Mouse (Mus musculus): ENCODE data around the gene Zc2hc1b. TPM values are rescaled to one million over a fixed set of nuclear protein-coding genes. Genes with fewer than 3 reads are reported as not detected.

Zc2hc1b gene
- polyA plus RNA-seq, 1 experiment from 2014 or later: not detected

GRCm38 (mm10) chr10:13155377-13155776, 22.4 kb downstream of the Zc2hc1b start:
- Histone ChIP-seq H3K9me3 (ENCODE audit: control insufficient read depth, low read length) (no peaks in the 10 kb centered on the region), H3K4me1 (replicated peaks; ENCODE audit: control insufficient read depth, insufficient read depth, low read length) (no peaks in the 10 kb centered on the region; the same call in 1 of the 2 replicates), H3K27ac (ENCODE audit: low read length) (no peak overlapping the region), H3K27me3 (replicated peaks; ENCODE audit: control insufficient read depth, insufficient read depth, low read length) (no peaks in the 10 kb centered on the region), H3K4me3 (replicated peaks; ENCODE audit: low read length) (no peak overlapping the region), H3K36me3 (ENCODE audit: control insufficient read depth, insufficient read depth) (no peaks in the 10 kb centered on the region), H3K4me2 (ENCODE audit: low read length) (no peak overlapping the region), H3K9ac (replicated peaks; ENCODE audit: low read depth, low read length) (no peak overlapping the region)
- 26% methylated on average over 5 of the region's 5 CpGs for WGBS
- no peak for ATAC-seq

- no peaks in the 10 kb centered on the region for H3K27me3 ChIP-seq (replicated peaks; ENCODE audit: control insufficient read depth, insufficient read depth, low read length)
- H3K4me1 ChIP-seq (replicated peaks; ENCODE audit: control insufficient read depth, insufficient read depth, low read length): no peaks in the 10 kb centered on the region; the same call in 1 of the 2 replicates
- H3K4me3 ChIP-seq (replicated peaks; ENCODE audit: low read length): no peak overlapping the region
- H3K9me3 ChIP-seq (ENCODE audit: control insufficient read depth, low read length): no peaks in the 10 kb centered on the region
- no peak overlapping the region for H3K4me2 ChIP-seq (ENCODE audit: low read length)
- no peaks in the 10 kb centered on the region for H3K36me3 ChIP-seq (ENCODE audit: control insufficient read depth, insufficient read depth)
- WGBS: 96% methylated on average over 4 of the region's 4 CpGs
- no peak for ATAC-seq
- H3K9ac ChIP-seq (replicated peaks; ENCODE audit: low read depth, low read length): no peak overlapping the region
- no peak overlapping the region for H3K27ac ChIP-seq (ENCODE audit: low read length)
Measured at GRCm38 (mm10) chr10:13152811-13153364, 24.9 kb downstream of the Zc2hc1b start.

DNA sequence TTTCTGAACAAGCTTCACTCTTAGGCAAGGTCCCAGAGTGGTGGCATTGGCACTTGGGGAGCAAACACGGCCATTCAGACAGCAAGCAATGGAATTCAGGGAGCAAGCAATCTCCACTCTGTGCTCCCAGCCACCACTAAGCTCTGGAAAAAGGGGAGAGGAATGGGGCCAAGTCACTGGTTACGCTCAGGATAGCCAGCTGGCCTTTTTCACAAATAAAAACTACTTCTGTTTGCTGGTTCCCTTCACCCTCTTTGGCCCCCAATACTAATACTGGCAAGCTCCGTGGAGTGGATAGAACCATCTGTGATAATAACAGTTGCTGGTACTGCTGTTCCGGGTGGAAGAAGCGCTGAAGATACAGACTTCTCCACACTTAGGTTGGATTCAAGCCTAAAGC, 26.5 kb downstream of the Zc2hc1b start:
- H3K27ac ChIP-seq (ENCODE audit: low read length): no peak overlapping the region
- H3K4me1 ChIP-seq (replicated peaks; ENCODE audit: control insufficient read depth, insufficient read depth, low read length): no peaks in the 10 kb centered on the region; the same call in 1 of the 2 replicates
- H3K9ac ChIP-seq (replicated peaks; ENCODE audit: low read depth, low read length): no peak overlapping the region
- no peaks in the 10 kb centered on the region for H3K9me3 ChIP-seq (ENCODE audit: control insufficient read depth, low read length)
- no peak overlapping the region for H3K4me3 ChIP-seq (replicated peaks; ENCODE audit: low read length)
- no peaks in the 10 kb centered on the region for H3K36me3 ChIP-seq (ENCODE audit: control insufficient read depth, insufficient read depth)
- ATAC-seq: peak; percentile 47
- no peaks in the 10 kb centered on the region for H3K27me3 ChIP-seq (replicated peaks; ENCODE audit: control insufficient read depth, insufficient read depth, low read length)
- 63% methylated on average over 5 of the region's 5 CpGs for WGBS
- no peak overlapping the region for H3K4me2 ChIP-seq (ENCODE audit: low read length)

DNA sequence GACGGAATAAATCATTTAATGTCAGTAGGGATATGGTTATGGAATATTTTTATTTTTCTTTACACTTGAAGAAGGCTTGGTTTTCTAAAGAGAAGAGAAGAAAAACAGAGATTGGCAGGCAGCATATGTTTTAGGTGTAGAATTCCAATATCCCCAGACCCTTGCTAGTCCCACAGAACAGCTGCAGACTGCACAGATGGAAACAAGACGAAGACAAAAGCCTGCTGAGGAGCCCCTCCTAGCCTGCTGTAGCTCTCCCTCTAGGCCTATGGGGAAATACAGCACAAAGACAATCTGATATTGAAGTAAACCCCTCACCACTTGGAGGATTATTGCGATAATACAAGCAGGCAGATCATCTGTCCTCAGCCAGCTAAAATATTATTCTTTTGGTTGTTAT, 27.4 kb downstream of the Zc2hc1b start:
- no peaks in the 10 kb centered on the region; the same call in 1 of the 2 replicates for H3K4me1 ChIP-seq (replicated peaks; ENCODE audit: control insufficient read depth, insufficient read depth, low read length)
- ATAC-seq: no peak
- WGBS: 69% methylated on average over 3 of the region's 3 CpGs

DNA sequence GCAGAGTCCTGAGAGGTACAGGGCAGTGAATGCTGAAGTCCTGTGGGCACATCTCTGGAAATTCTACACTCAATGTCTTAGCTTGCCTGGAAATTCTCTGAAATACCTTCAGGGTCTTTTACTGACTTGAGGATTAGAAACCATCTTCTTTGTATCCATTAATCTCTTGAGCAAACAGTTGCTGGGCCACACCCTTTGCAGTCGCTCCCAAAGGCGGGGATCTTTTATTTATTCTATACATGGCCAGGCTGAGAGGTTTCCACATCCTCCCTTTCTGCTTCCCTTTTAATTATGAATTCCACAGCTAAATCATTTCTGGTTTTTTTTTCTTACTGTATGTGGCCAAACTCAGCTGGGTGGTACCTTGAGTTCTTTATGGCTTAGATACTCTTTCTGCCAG, 37.4 kb downstream of the Zc2hc1b start:
- Histone ChIP-seq H3K27me3 (replicated peaks; ENCODE audit: control insufficient read depth, insufficient read depth, low read length) (no peaks in the 10 kb centered on the region), H3K4me2 (ENCODE audit: low read length) (no peak overlapping the region), H3K4me3 (replicated peaks; ENCODE audit: low read length) (no peak overlapping the region), H3K27ac (ENCODE audit: low read length) (no peak overlapping the region), H3K9me3 (ENCODE audit: control insufficient read depth, low read length) (no peaks in the 10 kb centered on the region), H3K36me3 (ENCODE audit: control insufficient read depth, insufficient read depth) (no peaks in the 10 kb centered on the region), H3K4me1 (replicated peaks; ENCODE audit: control insufficient read depth, insufficient read depth, low read length) (no peaks in the 10 kb centered on the region), H3K9ac (replicated peaks; ENCODE audit: low read depth, low read length) (no peak overlapping the region)
- 75% methylated on average over 2 of the region's 2 CpGs for WGBS
- no peak for ATAC-seq

More for the DNA sequence above, 27.4 kb downstream of the Zc2hc1b start:
- no peaks in the 10 kb centered on the region for H3K27me3 ChIP-seq (replicated peaks; ENCODE audit: control insufficient read depth, insufficient read depth, low read length)
- no peak overlapping the region for H3K27ac ChIP-seq (ENCODE audit: low read length)
- H3K36me3 ChIP-seq (ENCODE audit: control insufficient read depth, insufficient read depth): no peaks in the 10 kb centered on the region
- H3K9me3 ChIP-seq (ENCODE audit: control insufficient read depth, low read length): no peaks in the 10 kb centered on the region
- H3K9ac ChIP-seq (replicated peaks; ENCODE audit: low read depth, low read length): no peak overlapping the region
- no peak overlapping the region for H3K4me3 ChIP-seq (replicated peaks; ENCODE audit: low read length)
- H3K4me2 ChIP-seq (ENCODE audit: low read length): no peak overlapping the region

DNA sequence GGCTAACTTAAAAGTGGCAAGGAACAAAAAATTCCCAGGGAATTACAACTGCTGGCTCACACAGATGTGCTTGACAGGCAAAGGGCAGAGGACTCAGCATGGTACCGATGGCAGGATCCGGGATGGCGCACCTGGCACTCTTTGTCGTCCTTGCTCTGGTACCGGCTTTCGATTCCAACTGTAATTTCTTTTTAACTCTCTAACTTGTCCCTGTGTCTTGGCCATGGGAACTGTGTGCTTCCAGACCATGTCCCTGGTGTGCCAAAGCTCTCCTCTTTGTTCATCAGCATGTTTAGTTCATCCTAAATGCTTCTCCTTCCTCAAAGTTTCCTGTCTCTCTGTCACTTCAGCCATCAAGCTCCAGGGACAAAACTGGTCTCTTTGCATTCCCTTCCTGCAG, 39.9 kb downstream of the Zc2hc1b start:
- WGBS: 86% methylated on average over 6 of the region's 6 CpGs
- Histone ChIP-seq H3K4me1 (replicated peaks; ENCODE audit: control insufficient read depth, insufficient read depth, low read length) (no peaks in the 10 kb centered on the region), H3K27me3 (replicated peaks; ENCODE audit: control insufficient read depth, insufficient read depth, low read length) (no peaks in the 10 kb centered on the region), H3K9me3 (ENCODE audit: control insufficient read depth, low read length) (no peaks in the 10 kb centered on the region), H3K4me3 (replicated peaks; ENCODE audit: low read length) (no peak overlapping the region), H3K27ac (ENCODE audit: low read length) (no peak overlapping the region), H3K9ac (replicated peaks; ENCODE audit: low read depth, low read length) (no peak overlapping the region), H3K4me2 (ENCODE audit: low read length) (no peak overlapping the region), H3K36me3 (ENCODE audit: control insufficient read depth, insufficient read depth) (no peaks in the 10 kb centered on the region)
- no peak for ATAC-seq

DNA sequence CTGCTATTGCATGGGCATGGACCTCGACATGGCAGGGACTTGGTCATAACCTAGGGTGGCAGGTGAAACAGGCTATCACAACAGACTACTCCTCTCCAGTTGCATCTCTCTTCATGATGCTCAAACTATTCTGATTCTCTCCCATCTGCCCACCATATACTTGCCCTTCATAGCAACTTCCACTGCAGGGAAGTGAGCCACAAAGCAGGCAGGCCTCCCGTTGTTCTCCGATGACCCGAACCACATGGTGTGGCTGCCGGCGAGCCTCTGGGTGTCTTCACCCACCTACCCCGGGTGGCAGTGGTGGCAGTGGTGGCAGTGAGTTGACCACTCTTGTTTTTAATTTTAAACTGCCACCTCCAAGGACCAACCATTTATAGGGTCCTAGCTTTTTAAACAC, 42.1 kb downstream of the Zc2hc1b start:
- Histone ChIP-seq H3K9me3 (ENCODE audit: control insufficient read depth, low read length) (no peaks in the 10 kb centered on the region), H3K4me2 (ENCODE audit: low read length) (no peak overlapping the region), H3K27me3 (replicated peaks; ENCODE audit: control insufficient read depth, insufficient read depth, low read length) (no peaks in the 10 kb centered on the region), H3K9ac (replicated peaks; ENCODE audit: low read depth, low read length) (no peak overlapping the region), H3K36me3 (ENCODE audit: control insufficient read depth, insufficient read depth) (no peaks in the 10 kb centered on the region), H3K27ac (ENCODE audit: low read length) (no peak overlapping the region), H3K4me1 (replicated peaks; ENCODE audit: control insufficient read depth, insufficient read depth, low read length) (no peaks in the 10 kb centered on the region), H3K4me3 (replicated peaks; ENCODE audit: low read length) (no peak overlapping the region)
- WGBS: 92% methylated on average over 7 of the region's 7 CpGs
- no peak for ATAC-seq

DNA sequence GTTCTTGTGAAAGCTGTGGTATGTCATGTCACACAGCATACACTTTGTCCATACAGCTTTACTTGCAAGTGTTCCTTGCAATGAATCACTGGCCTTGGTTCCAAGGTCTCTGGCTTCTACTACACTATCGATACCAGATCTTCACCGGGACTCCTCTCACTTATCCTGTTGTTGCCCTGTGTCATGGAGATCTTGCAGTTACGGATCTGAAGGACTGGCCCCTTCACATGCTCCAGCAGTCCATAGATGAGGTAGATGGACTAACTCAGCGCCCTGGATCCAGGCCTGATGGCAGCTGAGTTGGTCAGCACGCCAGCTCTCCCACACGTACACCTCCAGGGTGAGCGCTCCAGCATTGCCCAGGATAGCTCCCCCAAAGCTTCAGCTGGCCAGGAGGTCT, 42.5 kb downstream of the Zc2hc1b start:
- 96% methylated on average over 7 of the region's 7 CpGs for WGBS
- no peak overlapping the region for H3K9ac ChIP-seq (replicated peaks; ENCODE audit: low read depth, low read length)
- no peaks in the 10 kb centered on the region for H3K9me3 ChIP-seq (ENCODE audit: control insufficient read depth, low read length)
- H3K27me3 ChIP-seq (replicated peaks; ENCODE audit: control insufficient read depth, insufficient read depth, low read length): no peaks in the 10 kb centered on the region
- no peak for ATAC-seq
- H3K36me3 ChIP-seq (ENCODE audit: control insufficient read depth, insufficient read depth): no peaks in the 10 kb centered on the region
- no peak overlapping the region for H3K4me3 ChIP-seq (replicated peaks; ENCODE audit: low read length)
- H3K4me2 ChIP-seq (ENCODE audit: low read length): no peak overlapping the region
- no peaks in the 10 kb centered on the region for H3K4me1 ChIP-seq (replicated peaks; ENCODE audit: control insufficient read depth, insufficient read depth, low read length)
- no peak overlapping the region for H3K27ac ChIP-seq (ENCODE audit: low read length)

DNA sequence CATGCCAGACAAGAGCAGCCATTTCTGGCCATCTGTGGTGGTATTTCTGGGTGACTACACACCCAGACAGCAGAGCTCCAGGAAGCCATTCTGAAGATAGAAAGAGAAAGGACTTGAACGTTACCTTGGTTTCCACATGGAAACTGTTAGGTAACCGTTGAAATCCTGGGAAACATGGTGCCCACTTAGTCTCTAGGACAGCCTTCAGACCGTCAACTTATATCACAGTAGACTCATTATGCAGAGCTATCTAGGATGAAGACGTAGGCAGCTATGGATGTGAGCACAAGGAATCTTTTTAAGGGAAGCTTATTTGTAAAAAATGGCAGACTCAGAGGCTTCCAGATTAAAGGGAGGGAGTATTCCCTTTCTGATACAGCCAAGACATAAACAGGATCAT, 44.0 kb downstream of the Zc2hc1b start:
- no peak overlapping the region for H3K4me3 ChIP-seq (replicated peaks; ENCODE audit: low read length)
- H3K9me3 ChIP-seq (ENCODE audit: control insufficient read depth, low read length): no peaks in the 10 kb centered on the region
- 89% methylated on average over 4 of the region's 4 CpGs for WGBS
- no peak for ATAC-seq
- H3K36me3 ChIP-seq (ENCODE audit: control insufficient read depth, insufficient read depth): no peaks in the 10 kb centered on the region
- H3K4me2 ChIP-seq (ENCODE audit: low read length): no peak overlapping the region
- H3K9ac ChIP-seq (replicated peaks; ENCODE audit: low read depth, low read length): no peak overlapping the region
- H3K4me1 ChIP-seq (replicated peaks; ENCODE audit: control insufficient read depth, insufficient read depth, low read length): no peaks in the 10 kb centered on the region
- no peak overlapping the region for H3K27ac ChIP-seq (ENCODE audit: low read length)
- no peaks in the 10 kb centered on the region for H3K27me3 ChIP-seq (replicated peaks; ENCODE audit: control insufficient read depth, insufficient read depth, low read length)

DNA sequence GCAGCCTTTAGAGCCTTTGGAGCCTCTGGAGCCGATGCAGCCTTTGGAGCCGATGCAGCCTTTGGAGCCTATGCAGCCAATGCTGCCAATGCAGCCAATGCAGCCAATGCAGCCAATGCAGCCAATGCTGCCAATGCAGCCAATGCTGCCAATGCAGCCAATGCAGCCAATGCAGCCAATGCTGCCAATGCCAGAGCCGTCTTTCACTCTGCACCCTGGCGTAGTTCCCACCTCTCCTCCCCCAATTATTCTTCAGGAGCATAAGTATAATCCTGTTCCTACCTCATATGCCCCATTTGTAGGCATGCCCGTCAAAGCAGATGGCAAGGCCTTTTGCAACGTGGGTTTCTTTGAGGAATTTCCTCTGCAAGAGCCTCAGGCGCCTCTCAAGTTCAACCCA, 49.9 kb downstream of the Zc2hc1b start:
- no peaks in the 10 kb centered on the region for H3K9me3 ChIP-seq (ENCODE audit: control insufficient read depth, low read length)
- peaks cover 2% of the 10 kb centered on the region; the same call in 1 of the 2 replicates for H3K4me1 ChIP-seq (replicated peaks; ENCODE audit: control insufficient read depth, insufficient read depth, low read length)
- 68% methylated on average over 7 of the region's 7 CpGs for WGBS
- H3K4me2 ChIP-seq (ENCODE audit: low read length): no peak overlapping the region
- no peaks in the 10 kb centered on the region for H3K27me3 ChIP-seq (replicated peaks; ENCODE audit: control insufficient read depth, insufficient read depth, low read length)
- ATAC-seq: no peak
- no peak overlapping the region for H3K4me3 ChIP-seq (replicated peaks; ENCODE audit: low read length)
- H3K36me3 ChIP-seq (ENCODE audit: control insufficient read depth, insufficient read depth): peaks cover 4% of the 10 kb centered on the region; the same call in 1 of the 2 replicates
- no peak overlapping the region for H3K9ac ChIP-seq (replicated peaks; ENCODE audit: low read depth, low read length)
- no peak overlapping the region for H3K27ac ChIP-seq (ENCODE audit: low read length)

Data from forebrain, embryonic 16.5 days (tissue).